In the genomic region with DNA sequence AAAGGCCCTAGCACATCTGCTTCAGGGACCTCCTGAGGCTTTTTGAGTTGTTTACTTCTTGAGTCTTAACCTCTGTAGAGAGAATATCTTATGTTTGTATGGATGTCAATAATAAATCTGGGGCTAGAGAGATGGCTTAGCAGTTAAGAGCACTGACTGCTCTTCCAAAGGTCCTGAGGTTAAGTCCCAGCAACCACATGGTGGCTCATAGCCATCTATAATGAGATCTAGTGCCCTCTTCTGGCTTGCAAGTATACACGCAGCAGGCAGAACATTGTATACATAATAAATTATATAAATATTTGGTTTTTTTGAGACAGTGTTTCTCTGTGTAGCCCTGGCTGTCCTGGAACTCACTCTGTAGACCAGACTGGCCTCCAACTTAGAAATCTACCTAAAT, we compare ENCODE assay signal across 10 mouse cellular contexts. TPM values are rescaled to one million over a fixed set of nuclear protein-coding genes. Genes with fewer than 3 reads are reported as not detected.
DNase-seq lines count a peak whose midpoint lies in the region; ATAC-seq and TF ChIP-seq lines count a peak whose summit lies in the region.
"Had no signal": no experiment of that assay in that cellular context is flagged by ENCODE, and none has a peak within 500 bp of the region (broad histone marks: within the 10 kb centered on the region; RNA-seq: fewer than 3 reads in every experiment).

No protein-coding gene starts in this region.

- no peaks in the 10 kb centered on the region for H3K36me3 ChIP-seq in intestine, postnatal 0 days (ENCODE audit: control insufficient read depth, insufficient read depth)
- H3K36me3 ChIP-seq in intestine, embryonic 16.5 days (ENCODE audit: control insufficient read depth, insufficient read depth, low read length) = no peaks in the 10 kb centered on the region
- H3K36me3 ChIP-seq in MEL (ENCODE audit: control insufficient read depth in 1 of 2, insufficient read depth in 2 of 2, low read length in 2 of 2) = peaks cover 0 to 25% of the 10 kb centered on the region in 2 experiments; a peak in 2 of 4 replicates
- H3K36me3 ChIP-seq in liver, embryonic 15.5 days (replicated peaks) = no peaks in the 10 kb centered on the region
- H3K36me3 ChIP-seq: hindbrain, embryonic 13.5 days had no signal

- H3K27me3 ChIP-seq in intestine, postnatal 0 days (replicated peaks; ENCODE audit: control insufficient read depth, insufficient read depth, low read length) = no peaks in the 10 kb centered on the region
- no peaks in the 10 kb centered on the region for H3K27me3 ChIP-seq in intestine, embryonic 16.5 days (replicated peaks; ENCODE audit: control insufficient read depth, insufficient read depth, low read length)
- H3K27me3 ChIP-seq in MEL (ENCODE audit: control insufficient read depth in 1 of 2, insufficient read depth in 2 of 2, low read length in 2 of 2) = no peaks in the 10 kb centered on the region
- H3K27me3 ChIP-seq in liver, embryonic 15.5 days = no peaks in the 10 kb centered on the region
- H3K27me3 ChIP-seq: hindbrain, embryonic 13.5 days had no signal

- peak; percentile 40 for TF ChIP-seq RAD21 in MEL (IDR thresholded peaks at IDR 0.05; ENCODE audit: low read depth, low read length)

- H3K79me2 ChIP-seq in MEL (ENCODE audit: control insufficient read depth, insufficient read depth, low read length, poor library complexity) = no peaks in the 10 kb centered on the region

- H3K4me2 ChIP-seq in intestine, postnatal 0 days (replicated peaks; ENCODE audit: low read depth) = no peak overlapping the region
- no peak overlapping the region for H3K4me2 ChIP-seq in intestine, embryonic 16.5 days (ENCODE audit: low read depth, low read length)
- peak overlapping the region; percentile 64 for H3K4me2 ChIP-seq in liver, embryonic 15.5 days
- H3K4me2 ChIP-seq: hindbrain, embryonic 13.5 days; midbrain, embryonic 11.5 days had no signal

- WGBS in intestine, postnatal 0 days = 5% methylated on average over 1 of the region's 1 CpGs
- WGBS in intestine, embryonic 16.5 days = 9% methylated on average over 1 of the region's 1 CpGs
- WGBS in liver, embryonic 15.5 days (ENCODE audit: insufficient replicate concordance) = 0% methylated on average over 1 of the region's 1 CpGs

- TF ChIP-seq CTCF in intestine, postnatal 0 days (IDR thresholded peaks at IDR 0.05; ENCODE audit: low read depth) = peak; percentile 71
- TF ChIP-seq CTCF in MEL (IDR thresholded peaks at IDR 0.05 in 2 of 3, conservative IDR thresholded peaks at IDR 0.05 in 1 of 3; ENCODE audit: control insufficient read depth in 1 of 3, insufficient read depth in 1 of 3, low read depth in 2 of 3, low read length in 3 of 3, poor library complexity in 1 of 3, severe bottlenecking in 1 of 3) = peak; percentile 14 to 62 (median 41); a peak in 4 of 6 replicates

- H3K27ac ChIP-seq in intestine, postnatal 0 days (ENCODE audit: low read depth, low read length) = no peak overlapping the region
- no peak overlapping the region for H3K27ac ChIP-seq in intestine, embryonic 16.5 days (ENCODE audit: low read length)
- H3K27ac ChIP-seq in MEL (ENCODE audit: control insufficient read depth, low read depth, low read length) = no peak overlapping the region
- H3K27ac ChIP-seq in liver, embryonic 15.5 days (replicated peaks) = peak overlapping the region; percentile 99
- H3K27ac ChIP-seq: hindbrain, embryonic 13.5 days had no signal

- H3K9ac ChIP-seq in intestine, postnatal 0 days (ENCODE audit: low read depth, low read length) = no peak overlapping the region
- no peak overlapping the region for H3K9ac ChIP-seq in intestine, embryonic 16.5 days (ENCODE audit: low read depth, low read length)
- H3K9ac ChIP-seq in MEL (ENCODE audit: control insufficient read depth, low read depth, low read length, poor library complexity, severe bottlenecking) = no peak overlapping the region
- peak overlapping the region; percentile 48; the same call in 1 of the 2 replicates for H3K9ac ChIP-seq in liver, embryonic 15.5 days
- H3K9ac ChIP-seq: hindbrain, embryonic 13.5 days had no signal

- no peaks in the 10 kb centered on the region for H3K9me3 ChIP-seq in intestine, postnatal 0 days (ENCODE audit: control insufficient read depth)
- H3K9me3 ChIP-seq in intestine, embryonic 16.5 days (ENCODE audit: control insufficient read depth, low read length) = no peaks in the 10 kb centered on the region
- no peaks in the 10 kb centered on the region for H3K9me3 ChIP-seq in MEL (replicated peaks; ENCODE audit: insufficient read depth, low read length)
- H3K9me3 ChIP-seq in liver, embryonic 15.5 days (replicated peaks) = no peaks in the 10 kb centered on the region
- H3K9me3 ChIP-seq: hindbrain, embryonic 13.5 days had no signal

- H3K4me3 ChIP-seq in intestine, postnatal 0 days (ENCODE audit: low read depth, low read length) = no peak overlapping the region
- no peak overlapping the region for H3K4me3 ChIP-seq in intestine, embryonic 16.5 days (ENCODE audit: low read length)
- no peak overlapping the region for H3K4me3 ChIP-seq in MEL (ENCODE audit: control insufficient read depth in 1 of 2, insufficient read depth in 1 of 2, low read depth in 2 of 2, low read length in 2 of 2)
- H3K4me3 ChIP-seq in liver, embryonic 15.5 days (replicated peaks) = 0 out of 2 replicates have a peak overlapping the region, but pooled peaks have one; percentile 1
- H3K4me3 ChIP-seq: hindbrain, embryonic 13.5 days had no signal

- DNase-seq in B cell, adult 2 months = peak; percentile 35 to 42
- DNase-seq in MEL (ENCODE audit: low read depth, low spot score) = peak; percentile 62
- no peak for DNase-seq in urinary bladder, postnatal 14 days (ENCODE audit: low spot score)
- no peak for DNase-seq in right cerebral cortex, postnatal 25 days
- DNase-seq: cerebellum, adult 18-20 months had no signal

- H3K4me1 ChIP-seq in intestine, postnatal 0 days (replicated peaks; ENCODE audit: control insufficient read depth, insufficient read depth, low read length) = no peaks in the 10 kb centered on the region
- H3K4me1 ChIP-seq in intestine, embryonic 16.5 days (ENCODE audit: control insufficient read depth, insufficient read depth, low read length) = no peaks in the 10 kb centered on the region
- H3K4me1 ChIP-seq in MEL (ENCODE audit: control insufficient read depth in 1 of 2, insufficient read depth in 2 of 2, low read length in 2 of 2) = peaks cover 5 to 42% of the 10 kb centered on the region in 2 experiments
- peaks cover 68% of the 10 kb centered on the region for H3K4me1 ChIP-seq in liver, embryonic 15.5 days (replicated peaks)
- H3K4me1 ChIP-seq: hindbrain, embryonic 13.5 days had no signal

- TF ChIP-seq POLR2A in MEL (IDR thresholded peaks at IDR 0.05; ENCODE audit: control insufficient read depth in 1 of 2, insufficient read depth in 1 of 2, low read depth in 1 of 2, low read length in 2 of 2, poor library complexity in 1 of 2) = no peak

- TF ChIP-seq EP300 in MEL (IDR thresholded peaks at IDR 0.05; ENCODE audit: low read depth in 1 of 2, low read length in 2 of 2) = no peak

- no peak for ATAC-seq in intestine, postnatal 0 days
- ATAC-seq in intestine, embryonic 16.5 days = no peak
- no peak for ATAC-seq in liver, embryonic 15.5 days (ENCODE audit: insufficient read depth)

TF ChIP-seq in MEL, 35 proteins besides CTCF, POLR2A, EP300 and RAD21:
- TF ChIP-seq TCF12 (IDR thresholded peaks at IDR 0.05; ENCODE audit: low read depth, low read length) (no peak), NELFE (IDR thresholded peaks at IDR 0.05; ENCODE audit: low read depth, low read length) (no peak), MYC (IDR thresholded peaks at IDR 0.05; ENCODE audit: low read depth, low read length) (peak; percentile 89), SMC3 (IDR thresholded peaks at IDR 0.05; ENCODE audit: low read depth, low read length) (peak; percentile 58), JUND (IDR thresholded peaks at IDR 0.05; ENCODE audit: low read depth, low read length) (no peak), NRF1 (IDR thresholded peaks at IDR 0.05; ENCODE audit: insufficient read depth, low read depth, low read length, poor library complexity, severe bottlenecking) (no peak), MXI1 (IDR thresholded peaks at IDR 0.05; ENCODE audit: low read depth, low read length) (0 out of 2 replicates have a peak, but pooled peaks have one; percentile 24), SIN3A (IDR thresholded peaks at IDR 0.05; ENCODE audit: low read length) (no peak), ZKSCAN1 (IDR thresholded peaks at IDR 0.05; ENCODE audit: low read depth, low read length) (no peak), MAX (IDR thresholded peaks at IDR 0.05; ENCODE audit: low read length) (0 out of 2 replicates have a peak, but pooled peaks have one; percentile 19), ZC3H11A (IDR thresholded peaks at IDR 0.05; ENCODE audit: low read depth, low read length) (peak; percentile 44)

RNA-seq across cellular contexts. Expression of gene Clk3, which starts 8.5 kb away (rescaled TPM):
- 26.7 and 27.4 TPM in 2 replicates for polyA plus RNA-seq in intestine, postnatal 0 days (2015; fragmentation: Nextera tagmentation; extraction: Ambion mirVana)
- polyA plus RNA-seq in intestine, embryonic 16.5 days (2015; fragmentation: Nextera tagmentation; extraction: Ambion mirVana) = 55.6 and 63.1 TPM in 2 replicates
- 28.8 and 31.2 TPM in 2 replicates for total RNA-seq in MEL (2012; rRNA removed)
- 10 to 100 TPM in 1 of 2 experiments, not detected in 1; 65.6 TPM for polyA plus RNA-seq in MEL (2012; ENCODE audit: insufficient read depth in 1 of 2, insufficient read length in 2 of 2, low read depth in 1 of 2, low replicate concordance in 2 of 2, missing spikeins in 1 of 2)
- 105 and 129 TPM in 2 replicates for polyA plus RNA-seq in liver, embryonic 15.5 days (2015; fragmentation: Nextera tagmentation; extraction: Ambion mirVana)

Comparison
In these comparisons a context has a peak if more than half of its experiments do, and no peak if none do; other contexts are left out.
1. DNase-seq: peak in B cell, adult 2 months (2 of 2) and MEL (single experiment); none in urinary bladder, postnatal 14 days (single experiment) and right cerebral cortex, postnatal 25 days (single experiment).